Mouse (Mus musculus): Measurements from ENCODE around the gene Krt1.

Krt1 gene

GRCm38 (mm10) chr15:101850694-101851093 is at the start of gene Krt1:
TSS of gene Krt1 (minus strand) at chr15:101850794.
- DNase-seq (ENCODE audit: low read depth, low spot score): no peak

DNA sequence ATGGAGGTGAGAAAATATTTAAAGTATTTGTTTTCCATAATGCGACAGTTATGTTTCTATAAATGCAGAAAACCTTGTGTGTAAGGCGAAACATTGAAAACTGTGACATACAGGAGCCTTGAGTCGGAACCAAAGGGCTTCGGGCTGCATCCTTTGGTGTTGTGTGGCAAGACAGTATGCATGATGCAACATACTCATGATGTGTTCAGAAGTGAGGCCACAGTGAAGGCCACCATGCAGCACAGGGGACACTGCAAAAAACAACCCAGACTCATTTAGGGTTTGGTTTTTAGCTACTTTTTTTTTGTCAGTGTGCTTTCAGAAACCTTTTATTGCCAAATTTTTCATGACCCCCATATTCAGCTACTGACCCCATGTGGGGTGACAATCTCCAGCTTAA is 44.6 kb upstream of the Krt1 start:
- DNase-seq (ENCODE audit: low read depth, low spot score): no peak

DNA sequence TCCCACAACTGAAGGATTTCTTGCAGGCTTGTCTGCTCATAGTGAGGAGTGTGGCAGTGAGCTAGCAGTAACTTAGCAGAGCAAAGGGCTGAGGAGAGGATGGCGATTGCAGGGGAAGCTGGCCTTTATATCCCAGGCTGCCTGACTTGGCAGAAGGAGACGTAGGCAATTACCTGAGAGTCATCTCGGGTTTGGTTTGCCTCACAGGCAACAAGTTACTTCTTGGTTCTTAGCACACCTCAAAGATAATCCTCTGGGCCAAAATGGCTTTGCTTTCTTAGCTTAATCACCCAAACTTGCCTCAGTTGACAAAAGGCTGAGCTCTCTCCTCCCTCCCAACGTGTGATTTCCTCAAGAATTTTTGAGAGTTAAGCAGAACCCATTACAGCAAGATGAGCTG is 42.2 kb upstream of the Krt1 start, which contains the start of gene Krt76:
TSS of gene Krt76 (minus strand) at position 101 of the 400 bp plus-strand sequence.
- no peak for DNase-seq (ENCODE audit: low read depth, low spot score)

- DNase-seq (ENCODE audit: low read depth, low spot score): no peak
Observed at GRCm38 (mm10) chr15:101879776-101880175, 29.2 kb upstream of the Krt1 start.

DNA sequence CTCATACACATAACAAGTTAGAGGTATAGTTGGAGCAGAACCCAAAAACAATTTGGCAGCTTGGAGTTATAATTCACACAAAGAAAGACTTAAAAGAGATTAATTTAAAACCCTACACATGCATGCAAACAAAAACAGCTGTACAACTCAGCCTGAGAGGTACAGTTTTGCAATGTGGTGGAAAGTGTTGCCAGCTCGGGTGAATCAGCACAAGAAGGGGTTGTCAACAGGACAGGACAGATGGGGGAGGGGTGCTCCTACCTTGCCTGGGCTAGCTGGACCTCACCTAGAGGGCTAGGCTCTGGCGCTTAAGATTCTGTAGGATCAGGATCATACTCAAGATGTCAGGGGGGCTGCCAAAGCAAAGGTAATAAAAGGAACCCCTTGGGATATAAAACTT is 27.4 kb upstream of the Krt1 start:
- no peak for DNase-seq (ENCODE audit: low read depth, low spot score)

GRCm38 (mm10) chr15:101874383-101874782 is 23.8 kb upstream of the Krt1 start:
- DNase-seq (ENCODE audit: low read depth, low spot score): peak; percentile 36

DNA sequence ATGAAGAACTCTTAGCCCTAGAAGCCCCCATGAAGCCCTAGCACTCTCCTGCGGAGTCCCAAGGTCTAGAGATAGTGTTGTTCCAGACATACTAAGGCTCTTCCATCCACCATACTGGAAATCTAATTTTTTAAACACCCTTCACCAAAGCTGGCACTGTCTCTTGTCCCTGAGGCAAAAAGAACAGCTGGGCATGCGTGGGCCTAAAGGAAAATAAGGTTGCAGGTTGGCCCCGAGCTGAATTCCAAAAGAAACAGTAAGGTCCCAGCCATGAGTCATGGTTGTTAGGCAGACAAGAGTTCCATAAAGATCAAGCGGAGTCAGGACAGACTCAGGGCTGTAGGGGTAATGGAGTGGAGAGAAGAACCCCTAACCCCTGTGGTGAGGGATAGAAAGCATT is 22.6 kb upstream of the Krt1 start:
- DNase-seq (ENCODE audit: low read depth, low spot score): no peak

GRCm38 (mm10) chr15:101869431-101869830 is 18.8 kb upstream of the Krt1 start, which contains the start of gene Krt77:
TSS of gene Krt77 (minus strand) at chr15:101869705.
- DNase-seq (ENCODE audit: low read depth, low spot score): peak; percentile 85

DNA sequence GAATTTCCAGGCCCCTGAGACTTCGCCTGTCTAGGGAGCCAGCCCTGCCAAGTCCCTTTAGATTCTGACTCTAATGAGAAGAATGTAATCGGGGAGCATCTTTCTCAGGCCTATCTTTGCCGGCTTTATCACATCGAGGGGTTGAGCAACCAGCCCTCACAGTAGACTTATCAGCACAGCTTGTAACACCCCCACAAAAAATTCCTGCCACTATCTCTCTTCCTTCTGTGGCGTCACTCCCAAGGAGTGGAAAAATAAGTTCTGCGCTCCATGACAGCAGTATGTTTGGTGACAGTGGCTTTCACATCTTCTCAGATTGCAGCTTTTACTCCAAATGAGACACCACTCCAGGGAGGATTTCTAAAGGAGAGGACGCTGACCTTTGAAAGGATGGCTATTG is 16.2 kb upstream of the Krt1 start:
- DNase-seq (ENCODE audit: low read depth, low spot score): peak; percentile 63

DNA sequence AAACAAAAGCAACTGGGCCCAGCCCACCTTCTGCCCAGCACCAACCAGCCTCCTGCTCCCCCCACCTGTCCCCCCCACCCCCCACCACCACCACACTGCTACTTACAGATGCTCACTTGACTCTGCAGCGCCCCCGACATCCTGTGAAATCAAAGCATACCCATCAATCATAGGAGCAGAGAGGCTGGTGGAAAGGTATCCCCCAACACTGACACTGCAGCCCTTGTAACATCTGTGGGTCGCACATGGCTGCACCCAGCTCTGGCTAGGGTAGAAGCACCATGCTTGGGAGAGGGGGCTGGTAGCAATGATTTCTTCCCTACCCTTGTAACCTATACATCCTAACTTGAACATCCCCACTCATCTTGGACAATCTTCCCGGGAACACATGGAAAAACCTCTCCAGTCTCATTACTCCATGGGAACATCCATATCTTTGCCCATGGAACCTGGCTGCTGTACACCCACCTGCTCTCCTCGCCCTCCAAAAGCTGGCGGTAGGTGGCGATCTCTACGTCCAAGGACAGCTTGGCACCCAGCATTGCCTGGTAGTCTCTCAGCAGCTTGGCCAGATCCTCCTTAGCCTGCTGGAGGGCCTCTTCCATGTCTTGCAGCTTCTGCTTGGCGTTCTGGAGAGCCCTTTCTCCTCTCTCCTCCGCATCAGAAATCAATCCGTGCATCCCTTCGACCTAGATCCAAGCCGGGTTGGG is 10.0 kb upstream of the Krt1 start:
- no peak for DNase-seq (ENCODE audit: low read depth, low spot score)

- peak; percentile 33 for DNase-seq (ENCODE audit: low read depth, low spot score)
Observed at GRCm38 (mm10) chr15:101859735-101860170, 9.2 kb upstream of the Krt1 start.

DNA sequence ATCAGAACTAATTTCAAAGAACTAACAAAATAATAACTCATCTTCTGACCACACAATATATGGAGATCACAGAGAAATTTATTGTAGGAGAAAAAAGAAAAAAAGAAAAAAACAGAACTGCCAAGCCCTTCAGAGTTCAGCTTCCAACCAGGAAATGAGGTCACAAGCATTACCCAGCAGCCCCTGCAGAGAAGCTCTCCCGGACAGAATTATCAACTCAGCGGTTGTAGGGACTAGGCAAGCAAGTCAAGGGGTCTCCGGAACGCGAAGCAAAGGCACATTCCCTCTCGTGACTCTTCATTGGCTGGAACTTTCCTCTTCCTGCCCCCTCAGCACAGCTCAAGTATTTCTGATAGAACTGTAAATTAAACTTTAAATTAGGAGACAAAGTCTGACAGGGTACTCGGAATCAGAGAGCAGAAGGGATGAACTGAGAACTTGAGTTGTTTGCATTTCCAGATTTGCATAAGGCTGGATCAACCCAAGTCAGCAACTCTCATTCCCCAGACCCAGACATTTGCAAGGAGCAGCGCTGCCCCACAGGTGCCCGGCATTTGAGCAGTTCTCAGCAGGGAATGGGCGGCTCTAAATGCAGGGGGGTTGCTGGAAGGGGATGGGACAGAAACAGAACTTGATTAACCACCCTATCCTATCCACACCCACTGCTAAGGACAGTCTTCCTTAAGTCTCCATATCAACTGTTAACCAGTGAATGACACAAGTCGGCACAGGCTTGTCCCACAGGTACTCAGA is 8.3 kb upstream of the Krt1 start:
- DNase-seq (ENCODE audit: low read depth, low spot score): no peak

- no peak for DNase-seq (ENCODE audit: low read depth, low spot score)
Observed at GRCm38 (mm10) chr15:101856696-101857095, 6.1 kb upstream of the Krt1 start.

DNA sequence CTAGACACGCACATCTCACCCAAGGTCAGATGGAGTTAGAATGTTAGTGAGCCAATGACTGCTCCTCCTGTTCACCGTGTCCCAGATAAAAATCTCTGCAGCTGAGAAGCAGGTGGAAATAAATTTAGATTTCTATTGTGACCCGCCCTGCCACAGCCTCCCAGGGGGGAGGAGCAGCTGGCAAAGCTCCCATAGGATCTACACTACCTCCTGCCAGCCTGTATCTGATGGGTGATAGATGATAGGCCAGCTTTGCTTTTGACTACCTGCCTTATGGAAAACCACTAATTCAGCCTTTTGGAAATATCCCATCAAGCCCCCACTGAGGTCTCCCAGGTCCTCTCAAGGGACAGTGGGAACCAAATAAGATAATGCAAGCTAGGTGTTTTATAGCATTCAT is 5.1 kb upstream of the Krt1 start:
- DNase-seq (ENCODE audit: low read depth, low spot score): no peak

DNA sequence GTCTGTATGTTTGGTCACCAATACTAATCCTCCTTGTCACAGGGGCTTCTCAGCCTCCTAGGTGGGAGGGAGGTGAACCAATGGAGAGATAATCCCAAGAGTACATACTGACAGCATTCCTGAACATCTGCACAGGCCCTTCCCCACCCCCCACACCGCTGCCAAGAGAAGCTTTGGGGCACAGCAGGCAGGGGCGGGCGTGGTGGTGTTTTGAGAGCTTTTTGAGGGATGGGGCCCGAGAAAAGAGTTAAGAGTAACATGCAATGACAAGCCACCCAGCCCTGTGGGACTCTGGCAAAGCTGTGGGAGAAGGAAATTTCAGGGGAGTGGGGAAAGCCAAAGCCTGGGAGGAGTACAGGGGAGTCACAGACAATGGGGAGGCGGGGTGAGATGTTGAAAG is 3.7 kb upstream of the Krt1 start:
- no peak for DNase-seq (ENCODE audit: low read depth, low spot score)

- DNase-seq (ENCODE audit: low read depth, low spot score): no peak
Observed at GRCm38 (mm10) chr15:101852571-101852970, 2.0 kb upstream of the Krt1 start.

DNA sequence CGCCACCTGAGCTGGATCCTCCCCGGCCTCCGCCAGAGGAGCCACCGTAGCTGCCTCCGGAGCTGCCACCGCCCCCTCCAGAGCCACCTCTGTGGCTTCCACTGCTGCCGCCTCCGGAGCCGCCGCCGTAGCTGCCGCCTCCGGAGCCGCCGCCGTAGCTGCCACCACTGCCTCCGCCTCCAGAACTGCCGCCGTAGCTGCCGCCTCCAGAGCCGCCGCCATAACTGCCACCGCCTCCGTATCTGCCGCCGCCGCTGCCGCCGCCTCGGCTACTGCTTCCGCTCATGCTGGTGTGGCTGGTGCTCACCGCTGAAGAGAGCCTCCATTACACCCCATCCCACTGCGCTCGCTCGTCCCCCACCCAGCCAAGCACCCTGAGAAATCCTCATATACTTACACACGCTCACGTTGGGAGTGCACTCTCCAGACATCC is 4.6 kb downstream of the Krt1 start:
- no peak for DNase-seq (ENCODE audit: low read depth, low spot score)

DNA sequence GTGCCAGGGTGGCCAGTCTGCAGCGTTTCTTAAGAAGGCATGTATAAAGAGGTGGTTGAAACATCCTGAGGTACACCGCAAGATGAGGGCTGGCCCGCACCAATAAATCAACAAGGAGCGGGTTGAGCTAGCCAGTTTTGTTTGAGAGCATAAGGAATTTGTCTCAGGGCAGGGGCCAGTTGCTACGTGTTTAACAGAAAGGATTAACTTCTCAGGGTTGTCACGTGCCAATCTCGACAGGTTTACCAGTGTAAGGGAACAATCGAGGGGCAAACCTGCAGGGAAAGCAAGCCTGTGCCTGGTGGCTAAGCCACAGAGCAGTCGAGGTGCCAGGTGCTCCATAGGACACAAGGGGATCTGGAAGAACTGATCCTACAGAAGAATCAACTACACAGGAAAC is 7.4 kb downstream of the Krt1 start:
- no peak for DNase-seq (ENCODE audit: low read depth, low spot score)

- DNase-seq (ENCODE audit: low read depth, low spot score): no peak
Observed at GRCm38 (mm10) chr15:101834784-101835328, 15.7 kb downstream of the Krt1 start.

DNA sequence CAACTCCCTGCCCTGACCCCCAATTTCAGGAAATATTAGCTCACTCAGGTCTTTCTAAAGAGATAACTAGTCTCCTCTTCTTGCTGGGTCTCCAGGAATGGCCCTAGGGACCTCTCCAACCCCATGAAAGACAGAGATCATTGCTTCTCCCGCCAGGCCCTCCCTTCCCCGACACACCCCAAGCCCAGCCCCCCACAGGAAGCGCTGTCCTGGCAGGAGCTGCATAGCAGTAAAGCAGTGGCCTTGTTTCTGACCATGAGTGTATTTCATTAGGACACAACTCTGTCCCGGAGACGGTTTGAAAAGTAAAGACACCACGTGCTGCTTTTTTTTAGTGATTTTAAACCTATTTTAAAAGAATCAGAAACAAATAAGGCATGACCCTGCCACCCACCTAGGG is 17.5 kb downstream of the Krt1 start:
- no peak for DNase-seq (ENCODE audit: low read depth, low spot score)

DNA sequence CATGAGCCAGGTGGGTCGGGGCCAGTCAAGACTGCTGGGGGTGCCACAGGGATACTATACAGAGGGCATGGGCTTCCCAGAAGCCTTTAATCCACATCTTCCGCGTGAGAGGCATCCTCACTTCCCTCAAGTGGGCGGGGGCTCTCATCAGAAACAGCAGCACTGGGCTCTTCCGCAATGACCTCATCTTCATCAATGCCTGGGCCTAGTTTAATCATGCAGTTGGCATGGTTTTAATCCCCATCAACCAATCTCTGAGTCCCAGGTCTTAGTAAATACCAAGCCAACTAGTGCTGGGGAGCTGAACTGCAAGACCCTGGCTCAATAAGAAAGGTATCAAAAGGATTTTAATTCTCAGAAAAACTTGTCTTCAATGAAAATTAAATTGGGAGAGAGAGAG is 21.2 kb downstream of the Krt1 start:
- no peak for DNase-seq (ENCODE audit: low read depth, low spot score)

DNA sequence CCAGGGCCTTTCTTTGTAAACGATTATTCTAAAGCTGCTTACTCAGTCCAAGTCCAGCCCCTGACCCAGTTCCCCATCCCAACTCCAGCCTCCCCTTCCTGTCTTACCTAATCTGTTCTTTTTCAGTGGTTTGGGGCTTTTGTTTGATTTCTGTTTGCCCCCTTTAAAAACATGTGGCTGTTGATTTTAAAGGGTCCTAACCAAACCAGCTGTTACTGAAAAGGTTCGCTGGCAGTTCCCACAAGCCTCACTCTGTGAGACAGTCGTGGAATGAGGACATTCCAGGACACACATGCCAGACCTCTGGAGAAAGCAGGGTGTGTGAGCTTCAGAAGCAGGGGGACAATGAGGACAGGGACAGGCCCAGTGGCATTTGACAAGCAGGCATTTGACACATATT is 28.8 kb downstream of the Krt1 start:
- no peak for DNase-seq (ENCODE audit: low read depth, low spot score)

DNA sequence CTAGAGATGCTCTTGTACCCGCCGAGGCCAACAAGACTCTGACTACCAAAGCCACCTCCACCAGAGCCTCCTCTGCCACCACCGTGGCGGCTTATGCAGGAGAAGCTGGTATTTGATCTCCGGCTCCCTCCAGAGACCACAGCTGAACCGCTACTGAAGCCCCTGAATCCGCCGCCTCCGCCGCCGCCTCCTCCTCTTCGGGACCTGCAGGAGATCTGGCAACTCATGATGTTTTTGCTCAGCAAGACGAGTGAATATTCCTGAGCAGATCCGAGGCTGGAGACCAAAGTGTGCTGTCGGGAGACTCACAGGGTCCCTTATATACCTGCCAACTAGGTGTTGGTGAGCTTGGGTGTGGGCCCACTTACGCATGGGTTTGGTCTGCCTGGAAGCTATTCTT is 32.7 kb downstream of the Krt1 start, which contains the start of gene Krt2:
TSS of gene Krt2 (minus strand) at position 295 of the 400 bp plus-strand sequence.
- DNase-seq (ENCODE audit: low read depth, low spot score): no peak

Data from telencephalon, adult 2 months (tissue).